Mouse (Mus musculus): ENCODE data around the gene Otud3.
A peak's percentile ranks its signal among the peaks of the same experiment; 100 is the strongest.

GRCm38 (mm10) chr4:138856491-138856890, 57.3 kb downstream of the Otud3 start:
- TF ChIP-seq POLR2A (IDR thresholded peaks at IDR 0.05; ENCODE audit: borderline replicate concordance, extremely low read depth, insufficient read depth, insufficient read length, poor library complexity, severe bottlenecking) = no peak
- peak; percentile 91 for TF ChIP-seq CTCF (IDR thresholded peaks at IDR 0.05; ENCODE audit: borderline replicate concordance, extremely low read depth, insufficient read depth, insufficient read length)

Data from brain, embryonic 14.5 days (tissue).